Mouse (Mus musculus) right cerebral cortex, postnatal 10 days (tissue): ENCODE data around the gene Rsph10b.

ENCODE experiments used
- DNase-seq, 2 experiments: peaks; one replicate each; pipeline ENCODE4 v3.0.0; 2021; ENCODE audit warnings: low spot score in 2 of 2

Gene Rsph10b

DNA sequence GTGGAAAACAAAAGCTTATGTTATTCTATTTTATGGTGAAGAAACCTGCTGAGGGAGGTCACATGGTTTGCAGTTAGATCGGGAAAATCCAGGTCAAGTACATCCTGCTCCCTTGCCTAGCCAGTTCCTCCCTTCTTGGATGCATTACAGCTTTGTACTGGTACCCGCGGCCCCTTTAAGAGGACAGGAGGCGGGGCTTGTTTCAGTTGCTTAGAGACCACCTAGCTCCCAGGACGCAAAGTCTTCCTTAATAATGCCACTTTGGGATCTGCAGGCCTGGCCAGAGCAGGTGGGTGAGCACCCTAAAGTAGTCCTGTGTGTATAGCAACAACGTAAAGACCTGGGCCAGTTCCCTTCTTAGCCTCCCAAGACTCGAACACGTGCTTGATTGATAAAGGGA is at the start of gene Rsph10b:
Gene Rsph10b (plus strand): TSS at position 205 of the 400 bp plus-strand sequence.
- peak in 1 of 2 experiments; percentile 49 for DNase-seq

DNA sequence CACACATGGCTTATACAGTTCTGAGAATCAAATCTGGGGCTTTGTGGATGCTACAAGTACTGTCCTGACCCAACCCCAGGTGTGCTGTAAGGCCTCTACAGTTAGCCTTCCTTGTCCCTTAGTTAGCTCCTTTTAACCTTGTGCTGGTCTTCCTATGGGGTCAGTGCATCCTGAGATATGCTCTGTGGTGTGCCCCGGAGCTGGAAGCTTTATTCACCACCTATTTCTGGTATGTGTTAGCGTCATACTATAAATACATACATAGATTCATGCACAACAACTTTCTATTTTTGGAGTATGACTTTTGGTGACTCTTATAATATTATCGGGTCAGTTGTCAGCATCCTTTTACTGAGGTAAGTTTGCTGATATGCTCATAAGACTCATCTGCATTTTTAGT is 47.6 kb upstream of the Rsph10b start:
- DNase-seq = no peak

DNA sequence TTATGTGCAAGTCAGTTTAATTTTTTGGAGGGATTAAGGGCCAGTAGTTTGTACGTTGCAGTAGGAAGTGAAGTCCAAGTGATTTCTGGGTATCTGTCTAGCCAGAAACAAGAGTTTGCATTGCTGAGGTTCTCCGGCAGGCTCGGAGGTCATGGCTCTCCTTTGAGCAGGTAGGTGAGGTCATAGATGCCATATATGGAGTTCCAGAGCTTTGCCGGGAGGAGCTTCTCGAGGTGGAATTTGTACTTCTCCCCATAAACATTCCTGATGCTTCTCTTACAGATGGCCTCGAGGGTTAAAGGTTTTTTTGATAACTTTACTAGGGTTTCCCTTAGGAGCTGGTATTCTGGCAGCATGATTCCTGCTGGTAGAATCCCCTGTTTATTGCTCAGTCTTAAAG is 42.1 kb upstream of the Rsph10b start:
- no peak for DNase-seq

DNA sequence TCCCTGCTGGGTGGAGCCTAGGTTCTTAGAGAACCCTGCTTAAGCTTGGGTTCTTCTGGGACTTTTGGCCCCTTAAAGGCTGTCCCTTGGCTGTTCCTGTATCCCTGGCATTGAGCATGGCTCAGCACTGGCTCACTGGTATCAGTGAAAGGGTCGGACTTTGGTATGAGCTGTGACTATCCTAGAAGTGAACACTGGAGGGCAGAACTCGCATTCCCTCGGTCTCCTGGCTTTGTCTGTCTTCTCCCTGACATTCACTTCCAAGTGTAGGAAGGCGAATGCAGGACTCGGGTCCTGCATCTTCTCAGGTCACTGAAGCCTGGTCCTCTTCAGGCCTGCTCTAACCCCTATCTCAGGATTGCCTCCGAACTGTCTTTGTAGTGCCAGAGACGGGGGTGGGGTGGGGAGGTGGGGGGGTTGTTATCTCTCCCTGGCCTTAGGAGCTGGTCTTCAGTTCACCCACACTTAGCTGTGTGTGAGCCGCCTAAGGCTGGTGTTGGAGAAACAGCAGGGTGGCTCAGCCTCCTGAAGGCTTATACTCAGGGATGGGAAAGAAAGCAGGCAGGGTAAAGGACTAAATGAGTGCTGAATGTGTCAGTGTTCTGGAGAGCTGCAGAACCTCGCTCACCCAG is 40.5 kb upstream of the Rsph10b start:
- peak in 1 of 2 experiments; percentile 43 for DNase-seq

DNA sequence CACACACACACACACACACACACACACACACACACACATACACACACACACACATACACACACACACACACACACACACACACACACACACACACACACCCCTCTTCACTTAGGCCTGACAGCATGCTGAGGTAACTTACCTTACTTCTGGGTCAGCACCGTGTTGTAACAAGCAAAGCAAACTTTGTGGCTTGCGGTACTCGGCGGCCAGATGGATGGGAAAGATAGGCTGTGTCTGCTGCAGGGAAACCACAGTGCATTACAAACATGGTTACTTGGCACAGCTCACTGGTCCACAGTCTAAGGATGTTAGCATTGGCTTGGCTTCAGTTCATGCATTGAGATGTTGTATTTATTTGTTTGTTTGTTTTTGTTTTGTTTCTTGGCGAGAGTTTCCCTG is 39.4 kb upstream of the Rsph10b start:
- DNase-seq = no peak

DNA sequence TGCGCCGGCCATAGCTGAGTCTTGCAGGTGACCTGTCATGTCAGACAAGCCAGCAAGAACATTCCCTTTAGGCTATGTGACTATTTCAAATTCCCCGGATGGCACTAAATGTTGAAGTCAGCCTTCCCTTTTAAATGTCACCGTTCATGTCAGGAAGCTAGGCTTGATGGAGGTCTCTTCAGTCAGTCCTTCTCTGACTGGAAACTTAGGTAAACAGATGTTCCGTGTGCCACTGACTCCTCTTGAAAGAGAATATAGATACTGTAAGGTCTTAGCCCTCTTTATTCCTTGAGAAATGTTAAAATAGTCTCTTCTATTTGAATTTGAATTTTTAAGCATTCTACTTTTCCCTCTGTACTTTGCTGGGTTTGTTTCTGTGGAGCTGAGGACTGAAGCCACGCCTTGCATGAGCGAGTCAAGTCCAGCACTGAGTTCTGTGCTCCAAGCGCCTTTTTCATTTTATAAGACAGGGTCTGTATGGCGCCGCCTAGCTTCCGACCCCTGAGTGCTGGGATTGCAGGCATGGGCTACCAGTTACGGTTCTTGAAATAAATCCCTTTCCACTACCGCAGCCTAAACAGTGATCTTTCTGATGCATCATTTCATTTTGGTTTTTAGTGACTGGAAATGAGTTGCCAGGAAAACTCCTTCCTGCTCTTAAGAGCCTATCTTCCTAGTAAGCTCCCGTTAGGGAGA is 35.1 kb upstream of the Rsph10b start, which contains the start of gene Ankrd61:
Gene Ankrd61 (minus strand): TSS at position 51 of the 696 bp plus-strand sequence.
- DNase-seq = no peak

DNA sequence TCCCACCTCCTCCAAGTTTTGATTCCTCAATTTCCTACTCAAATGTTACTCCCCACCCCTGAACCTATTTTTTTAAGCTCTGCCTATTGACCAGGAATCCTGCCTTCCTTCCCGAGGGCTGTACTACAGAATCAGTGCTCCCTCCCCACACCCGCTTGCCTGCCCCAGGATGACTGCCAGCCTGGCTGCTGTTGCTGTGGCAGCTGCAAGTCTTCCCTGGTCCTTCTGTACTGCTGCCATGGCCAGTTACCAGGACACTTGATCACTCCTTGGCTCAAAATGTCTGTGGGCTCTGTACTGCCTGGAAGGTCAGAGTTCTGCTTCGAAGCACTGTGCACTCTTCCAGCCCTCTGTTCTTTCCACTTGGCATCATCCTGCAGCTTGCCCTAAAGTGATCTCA is 30.7 kb upstream of the Rsph10b start:
- DNase-seq = peak; percentile 71 to 75

DNA sequence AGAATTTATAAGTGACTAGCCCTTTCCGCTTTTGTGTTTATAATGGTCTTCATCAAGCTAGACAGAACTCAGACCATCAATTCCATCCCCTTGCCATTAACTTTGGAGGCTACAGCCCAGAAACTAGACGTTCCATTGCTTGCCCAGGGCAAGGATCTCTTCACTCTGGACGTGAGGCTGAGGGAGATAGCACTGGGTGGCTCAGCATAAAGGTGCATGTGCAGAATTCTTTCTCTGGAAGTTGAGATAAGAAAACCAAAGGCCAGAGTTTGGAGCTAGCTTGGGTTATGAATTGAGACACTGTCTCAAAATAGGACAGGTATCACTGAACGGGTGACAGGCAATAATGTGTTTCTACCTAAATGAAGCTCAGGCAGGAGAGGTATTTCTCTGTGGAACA is 29.0 kb upstream of the Rsph10b start:
- no peak for DNase-seq

DNA sequence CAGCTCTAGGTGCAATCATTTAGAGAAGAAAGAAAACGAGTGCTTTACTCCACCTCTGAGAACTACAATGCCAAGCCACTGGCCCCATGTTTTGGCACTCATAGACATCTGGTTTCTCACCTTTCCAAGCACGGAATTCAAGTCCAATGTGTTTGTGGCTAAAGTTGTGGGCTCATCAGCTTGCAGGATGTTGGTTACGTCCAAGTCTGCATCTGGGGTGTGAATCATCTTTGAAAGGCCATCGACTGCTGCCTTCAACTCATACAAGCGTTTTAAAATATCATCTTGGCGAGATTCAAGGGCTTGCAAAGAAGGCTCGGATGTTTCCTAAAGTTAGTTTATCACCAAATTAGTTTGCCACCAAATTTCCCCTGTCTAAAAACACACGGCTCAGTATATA is 26.4 kb upstream of the Rsph10b start:
- DNase-seq = no peak

DNA sequence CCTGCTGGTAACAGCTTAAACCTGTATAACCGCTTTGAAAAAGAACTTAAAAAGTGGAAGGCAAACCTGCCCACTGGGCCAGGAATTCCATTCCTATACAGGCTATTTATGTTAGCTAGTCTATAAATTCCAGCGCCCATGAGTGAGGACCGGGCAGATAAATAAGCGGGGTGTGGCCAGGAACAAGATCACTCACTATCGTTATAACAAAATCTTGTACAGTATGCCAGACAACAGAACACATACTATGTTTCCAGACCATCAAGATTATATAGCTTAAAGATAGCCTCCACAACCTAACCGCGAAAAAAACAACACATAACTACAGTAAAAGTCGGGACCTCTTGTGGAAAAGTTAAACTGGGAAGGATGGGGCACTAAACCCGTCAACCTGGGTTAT is 23.9 kb upstream of the Rsph10b start:
- DNase-seq = no peak

DNA sequence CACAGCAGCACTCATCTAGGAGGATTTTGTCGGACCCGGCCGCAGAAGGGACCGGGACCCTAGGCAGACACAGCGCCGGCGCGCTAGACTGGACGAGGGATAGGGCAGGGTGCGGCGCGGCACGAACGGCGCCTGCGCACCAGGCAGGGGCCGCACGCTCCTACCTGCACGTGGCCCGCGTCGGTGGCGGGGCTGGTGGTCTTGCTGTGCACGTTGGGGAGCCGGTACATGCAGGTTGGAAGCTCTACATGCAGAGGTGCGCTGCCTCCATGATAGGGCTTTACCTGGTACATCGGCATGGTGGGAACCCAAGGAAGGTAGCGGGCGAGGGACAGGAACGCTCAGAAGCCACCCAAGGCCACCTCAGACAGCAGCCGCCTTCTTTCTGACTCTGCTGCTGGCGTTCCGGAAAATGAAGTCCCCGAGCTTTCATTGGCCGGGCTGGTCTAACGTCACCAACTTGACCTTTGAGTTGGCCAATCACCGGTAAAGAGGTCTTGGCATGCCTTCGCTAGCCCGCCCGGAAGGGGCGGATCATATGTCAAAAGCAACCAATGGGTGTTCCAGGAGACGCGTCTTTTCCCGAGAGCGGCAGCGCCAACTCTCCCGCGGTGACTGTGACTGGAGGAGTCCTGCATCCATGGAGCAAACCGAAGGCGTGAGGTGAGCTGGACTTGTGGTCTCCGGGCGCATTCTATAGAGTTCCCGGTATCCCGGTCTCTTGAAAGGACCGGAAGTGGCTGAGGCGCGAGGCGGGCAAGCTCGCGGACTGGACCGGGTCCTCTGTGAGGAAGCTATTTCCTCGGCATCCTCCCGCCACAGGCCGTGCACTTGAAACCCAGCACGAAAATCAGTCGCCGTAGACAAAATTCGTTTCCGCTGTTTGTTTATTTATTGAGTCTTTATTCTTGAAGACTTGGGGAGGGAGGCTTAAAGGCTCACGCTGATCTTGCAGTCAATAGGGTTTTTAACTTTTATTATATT is 23.1 kb upstream of the Rsph10b start, which contains the start of the genes Aimp2 and Pms2:
Gene Aimp2 (minus strand): TSS at position 431 of the 984 bp plus-strand sequence.
Gene Pms2 (plus strand): TSS at position 548 of the 984 bp plus-strand sequence.
- peak; percentile 98 to 99 for DNase-seq

DNA sequence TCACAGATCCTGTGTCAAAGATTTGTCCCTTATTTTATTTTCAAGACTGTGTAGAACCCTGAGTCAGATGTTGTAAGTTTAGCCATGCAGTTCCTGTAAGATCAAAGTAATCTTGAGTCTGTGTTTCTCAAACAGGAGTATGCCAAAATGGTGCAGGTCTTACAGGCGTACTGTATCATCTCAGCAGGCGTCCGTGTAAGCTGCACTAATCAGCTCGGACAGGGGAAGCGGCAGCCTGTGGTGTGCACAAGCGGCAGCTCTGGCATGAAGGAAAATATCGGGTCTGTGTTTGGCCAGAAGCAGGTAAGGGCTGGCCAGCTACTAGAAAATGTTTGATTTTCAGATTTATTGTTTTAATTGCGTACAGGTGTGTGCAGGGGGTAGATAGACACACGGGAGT is 16.6 kb upstream of the Rsph10b start:
- DNase-seq = no peak

DNA sequence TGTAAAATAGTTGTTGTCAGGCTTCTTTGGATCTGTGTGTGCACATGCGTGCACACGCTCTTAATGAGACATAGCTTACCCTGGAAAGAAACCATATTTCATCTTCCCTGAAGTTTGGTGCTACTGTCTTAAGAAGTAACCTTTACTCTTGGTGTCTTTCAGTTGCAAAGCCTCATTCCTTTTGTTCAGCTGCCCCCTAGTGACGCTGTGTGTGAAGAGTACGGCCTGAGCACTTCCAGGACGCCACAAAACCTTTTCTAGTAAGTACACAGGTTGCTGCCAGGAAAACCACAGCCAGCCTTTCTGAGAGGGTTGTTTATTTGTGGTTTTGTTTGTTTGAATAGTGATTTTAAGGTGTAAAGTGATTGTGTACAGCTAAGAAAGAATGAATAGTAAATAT is 15.4 kb upstream of the Rsph10b start:
- peak in 1 of 2 experiments; percentile 59 for DNase-seq

DNA sequence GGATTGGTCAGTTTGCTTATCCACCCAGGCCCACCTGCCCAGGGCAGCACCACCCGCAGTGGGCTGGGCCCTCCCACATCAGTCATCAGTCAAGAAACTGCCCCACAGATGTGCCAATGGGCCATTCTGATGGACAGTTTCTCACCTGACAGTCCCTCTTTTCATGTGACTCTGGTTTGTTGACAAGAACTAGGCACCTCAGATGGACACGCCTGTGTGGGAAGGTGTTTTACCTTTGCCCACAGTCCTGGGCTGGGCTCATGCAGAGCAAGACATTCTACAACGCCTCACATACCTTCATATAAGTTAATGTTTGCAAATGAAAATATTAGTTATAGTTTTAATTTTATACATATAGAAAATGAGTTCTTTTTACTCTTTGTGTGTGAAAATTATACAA is 14.7 kb upstream of the Rsph10b start:
- DNase-seq = no peak

DNA sequence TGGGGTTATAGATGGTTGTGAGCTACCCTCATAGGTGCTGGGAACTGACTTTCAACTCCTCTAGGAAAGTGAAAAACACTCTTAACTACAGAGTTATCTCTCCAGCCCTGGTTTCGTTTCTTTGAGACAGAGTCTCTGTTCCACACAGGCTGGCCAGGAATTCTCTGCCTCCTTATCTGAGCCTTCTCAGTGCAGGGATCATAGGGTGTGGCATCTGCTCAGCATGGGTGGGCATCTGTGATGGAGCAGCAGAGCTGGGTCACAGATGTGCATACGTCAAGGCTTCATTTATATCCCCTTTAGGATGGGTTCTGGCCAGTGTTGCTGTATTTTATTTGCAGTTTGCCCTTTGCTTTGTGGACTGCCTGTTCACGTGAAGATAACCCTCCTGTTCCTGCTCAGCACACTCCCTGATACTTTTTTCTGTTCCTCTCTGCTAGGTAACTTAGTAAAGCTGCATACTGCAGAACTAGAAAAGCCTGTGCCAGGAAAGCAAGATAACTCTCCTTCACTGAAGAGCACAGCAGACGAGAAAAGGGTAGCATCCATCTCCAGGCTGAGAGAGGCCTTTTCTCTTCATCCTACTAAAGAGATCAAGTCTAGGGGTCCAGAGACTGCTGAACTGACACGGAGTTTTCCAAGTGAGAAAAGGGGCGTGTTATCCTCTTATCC is 7.9 kb upstream of the Rsph10b start:
- no peak for DNase-seq

DNA sequence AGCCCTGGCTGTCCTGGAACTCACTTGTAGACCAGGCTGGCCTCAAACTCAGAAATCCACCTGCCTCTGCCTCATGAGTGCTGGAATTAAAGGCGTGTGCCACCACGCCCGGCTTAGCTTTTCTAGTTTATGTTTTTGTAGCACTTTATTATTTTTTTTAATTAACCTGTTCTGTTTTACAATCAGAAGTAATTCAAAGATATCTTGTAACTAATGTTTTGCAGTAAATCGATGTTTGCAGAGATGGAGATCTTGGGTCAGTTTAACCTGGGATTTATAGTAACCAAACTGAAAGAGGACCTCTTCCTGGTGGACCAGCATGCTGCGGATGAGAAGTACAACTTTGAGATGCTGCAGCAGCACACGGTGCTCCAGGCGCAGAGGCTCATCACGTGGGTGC is 5.0 kb upstream of the Rsph10b start, which contains the start of gene Gm42421:
Gene Gm42421 (plus strand): TSS at position 301 of the 400 bp plus-strand sequence.
- DNase-seq = no peak

DNA sequence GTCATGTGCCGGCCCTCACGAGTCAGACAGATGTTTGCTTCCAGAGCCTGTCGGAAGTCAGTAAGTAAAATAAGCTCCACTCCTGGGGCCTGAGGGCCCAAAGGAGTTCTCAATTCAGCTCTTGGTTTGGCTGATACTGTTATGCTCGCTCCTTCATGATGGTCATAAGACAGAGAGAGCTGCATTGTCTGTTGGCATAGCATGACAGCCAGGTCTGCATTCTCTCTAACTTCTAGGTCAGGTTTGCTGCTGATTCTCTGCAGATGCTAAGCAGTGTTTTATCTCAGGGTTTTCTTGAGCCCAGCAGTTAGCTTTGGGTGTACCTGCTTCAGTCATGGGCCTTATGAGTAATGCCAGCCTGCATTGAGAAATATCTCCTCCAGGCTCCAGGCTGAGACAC is 3.5 kb upstream of the Rsph10b start:
- DNase-seq = no peak

DNA sequence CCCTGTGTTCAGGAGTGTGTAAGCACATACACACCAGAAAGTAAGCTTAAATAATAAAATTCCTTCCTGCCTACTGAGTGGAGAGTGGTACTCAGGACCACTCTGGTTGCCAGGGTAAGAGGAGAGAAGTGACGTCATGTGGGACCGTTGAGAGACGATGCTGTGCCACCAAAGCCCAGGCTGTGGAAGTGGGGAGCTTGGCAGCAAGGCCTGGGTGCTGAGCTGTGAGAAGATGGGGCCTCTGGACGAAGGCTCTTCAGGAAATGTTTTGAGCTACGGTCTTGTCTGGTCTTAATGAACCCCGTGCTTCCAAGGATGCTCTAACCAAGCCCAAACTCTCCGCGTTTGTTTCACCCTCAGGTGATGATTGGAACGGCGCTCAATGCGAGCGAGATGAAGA is 2.2 kb upstream of the Rsph10b start:
- no peak for DNase-seq

DNA sequence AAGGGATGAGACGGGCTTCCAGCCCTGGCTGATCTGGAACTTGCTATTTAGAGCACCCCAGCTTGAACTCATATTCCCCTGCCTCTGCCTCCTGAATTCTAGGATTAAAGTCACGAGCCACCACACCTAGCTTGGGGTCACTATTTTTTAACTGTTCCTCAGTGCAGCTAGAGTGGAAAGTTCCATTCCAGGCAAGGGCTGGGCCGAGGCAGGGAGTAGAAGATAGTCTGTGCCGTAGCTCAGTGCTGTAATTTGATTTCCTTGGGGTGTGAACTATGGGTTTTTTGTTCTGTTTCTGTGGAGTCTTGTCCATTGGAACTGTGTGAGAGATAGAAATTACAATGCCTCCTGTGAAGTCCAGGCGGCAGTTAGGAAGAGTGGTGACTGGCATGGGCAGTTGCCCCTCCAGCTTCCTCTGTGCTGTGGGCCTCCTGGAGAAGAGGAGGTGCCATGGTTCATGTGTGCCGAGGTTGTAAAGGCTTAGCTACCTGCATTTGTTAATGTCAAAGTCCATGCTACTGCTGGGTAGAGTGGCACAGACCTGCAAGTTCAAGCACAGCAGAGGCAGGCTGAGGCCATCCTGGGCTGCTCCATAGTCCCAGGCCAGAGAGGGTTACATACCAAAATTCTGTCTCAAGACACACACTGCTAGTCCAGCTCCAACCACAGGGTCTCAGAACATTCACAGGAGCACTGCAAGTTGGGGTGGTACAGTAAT is 813 bp upstream of the Rsph10b start:
- no peak for DNase-seq

DNA sequence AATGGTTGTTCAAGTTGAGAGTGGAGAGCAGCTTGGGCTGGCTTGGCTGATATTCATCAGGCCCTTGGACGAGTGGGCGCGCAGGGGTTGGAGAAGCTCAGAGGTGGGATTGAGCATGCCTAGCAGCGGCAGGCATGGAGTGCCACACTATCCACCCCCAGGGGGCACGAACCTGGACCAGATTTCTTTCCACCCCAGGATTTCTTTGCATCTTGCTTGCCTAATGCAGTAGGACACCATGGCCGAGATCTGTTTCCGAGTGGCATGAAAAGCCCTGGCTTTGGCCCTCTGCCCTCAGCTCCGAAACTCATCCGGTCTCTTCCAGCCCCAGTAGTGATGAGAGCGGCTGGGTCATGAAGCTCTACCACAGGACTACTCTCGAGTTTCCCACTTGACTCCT is 579 bp downstream of the Rsph10b start:
- DNase-seq = no peak

DNA sequence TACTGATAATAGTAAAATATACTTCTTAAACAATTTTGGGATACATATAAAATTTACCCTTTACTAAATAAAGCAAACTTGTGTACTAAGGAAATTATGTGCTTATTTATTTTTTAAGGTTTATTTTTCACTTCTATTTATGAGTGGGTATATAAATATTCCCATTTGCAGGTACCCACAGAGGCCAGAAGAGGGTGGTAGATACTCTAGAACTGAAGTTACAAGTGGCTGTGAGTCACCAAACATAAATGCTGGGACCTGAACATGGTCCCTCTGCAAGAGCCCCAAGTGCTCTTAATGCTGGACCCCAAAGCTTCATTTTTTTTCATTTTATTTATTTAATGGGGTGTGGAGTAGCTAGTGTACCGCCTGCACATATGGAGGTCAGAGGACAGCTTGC is 1.0 kb downstream of the Rsph10b start:
- no peak for DNase-seq
